Mouse (Mus musculus) midbrain, embryonic 13.5 days (tissue): ENCODE measurements around the gene Rab3c. TPM values are rescaled to one million over a fixed set of nuclear protein-coding genes. Genes with fewer than 3 reads are reported as not detected.
A peak's percentile ranks its signal among the peaks of the same experiment; 100 is the strongest.

Source experiments
- ATAC-seq: fragments of 200-750 bp; cut with Nextera tagmentation; 2 replicates; pipeline ENCODE4 v1.8.0; 2017; ENCODE audit warnings: mild to moderate bottlenecking, moderate TSS enrichment, moderate library complexity
- H3K27ac ChIP-seq: fragments of 300-500 bp; sonication (generic); 2 replicates; pipeline ENCODE4 v1.5.1; 2015; ENCODE audit warnings: inconsistent platforms, mild to moderate bottlenecking, moderate library complexity
- H3K27me3 ChIP-seq: fragments of 300-500 bp; sonication (generic); 2 replicates; pipeline ENCODE4 v1.6.1; 2015; ENCODE audit warnings: mild to moderate bottlenecking, inconsistent platforms
- H3K36me3 ChIP-seq: fragments of 300-500 bp; sonication (generic); 2 replicates; pipeline ENCODE4 v1.6.1; 2015; ENCODE audit warnings: mild to moderate bottlenecking, inconsistent platforms
- H3K4me1 ChIP-seq: fragments of 300-500 bp; sonication (generic); replicated peaks from 2 replicates; pipeline ENCODE4 v1.6.1; 2015; ENCODE audit warnings: inconsistent platforms
- H3K4me2 ChIP-seq: fragments of 300-500 bp; sonication (generic); replicated peaks from 2 replicates; pipeline ENCODE4 v1.6.1; 2015; ENCODE audit warnings: moderate library complexity, mild to moderate bottlenecking, inconsistent platforms
- H3K4me3 ChIP-seq: fragments of 300-500 bp; sonication (generic); replicated peaks from 2 replicates; pipeline ENCODE4 v1.5.1; 2015; ENCODE audit warnings: mild to moderate bottlenecking, inconsistent platforms
- H3K9ac ChIP-seq: fragments of 300-500 bp; sonication (generic); replicated peaks from 2 replicates; pipeline ENCODE4 v1.6.1; 2015; ENCODE audit warnings: mild to moderate bottlenecking, inconsistent platforms
- H3K9me3 ChIP-seq: fragments of 300-500 bp; sonication (generic); 2 replicates; pipeline ENCODE4 v1.6.1; 2016; ENCODE audit warnings: mild to moderate bottlenecking, inconsistent platforms
- WGBS: fragments of 180-500 bp; shearing (Covaris S2); methylation state at CpG from one replicate; pipeline ENCODE4 v1.1.7; 2015; 5-methylcytosine and 5-hydroxymethylcytosine counted together
- polyA plus RNA-seq: library from polyadenylated mRNA; unstranded; fragments of >200 nt; fragmentation: Nextera tagmentation; extraction: Ambion mirVana; gene quantifications from 2 replicates; pipeline ENCODE4 v1.2.1, GENCODE M21; 2015

Gene Rab3c
- polyA plus RNA-seq, 1 experiment from 2014 or later, result 215 TPM

GRCm38 (mm10) chr13:110127613-110128258 lies 153.1 kb downstream of the Rab3c start:
- 58% methylated on average over 12 of the region's 12 CpGs for WGBS
- H3K4me3 ChIP-seq, result no peak overlapping the region
- H3K36me3 ChIP-seq, result no peaks in the 10 kb centered on the region
- H3K9ac ChIP-seq, result peak overlapping the region; percentile 33
- H3K4me2 ChIP-seq, result 0 out of 2 replicates have a peak overlapping the region, but pooled peaks have one; percentile 5
- no peaks in the 10 kb centered on the region for H3K27me3 ChIP-seq
- H3K9me3 ChIP-seq, result no peaks in the 10 kb centered on the region
- peaks cover 19% of the 10 kb centered on the region for H3K4me1 ChIP-seq
- H3K27ac ChIP-seq, result peak overlapping the region; percentile 72
- ATAC-seq, result peak; percentile 62; the same call in 1 of the 2 replicates

DNA sequence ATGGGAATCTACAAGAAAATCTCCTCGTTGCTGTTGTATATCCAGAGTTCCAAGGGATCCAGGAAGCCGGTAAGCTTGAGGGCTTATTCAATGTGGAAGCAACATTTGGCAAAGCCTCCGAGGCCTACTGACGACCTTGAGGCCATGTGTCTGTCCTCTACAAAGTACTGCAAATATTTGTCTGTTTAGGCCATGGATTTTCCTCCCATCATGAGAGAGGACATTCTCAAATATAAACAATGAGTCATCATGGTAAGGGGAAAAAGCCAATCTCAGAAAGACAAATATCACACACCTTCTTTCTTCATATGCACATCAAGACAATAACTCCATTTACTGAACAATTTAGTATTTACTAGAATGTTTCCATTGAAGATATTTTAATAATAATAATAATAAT lies 158.0 kb downstream of the Rab3c start:
- H3K9me3 ChIP-seq, result no peaks in the 10 kb centered on the region
- peaks cover 20% of the 10 kb centered on the region for H3K4me1 ChIP-seq
- H3K27me3 ChIP-seq, result no peaks in the 10 kb centered on the region
- WGBS, result 91% methylated on average over 4 of the region's 4 CpGs
- no peak overlapping the region for H3K4me2 ChIP-seq
- H3K9ac ChIP-seq, result no peak overlapping the region
- H3K27ac ChIP-seq, result no peak overlapping the region
- no peak overlapping the region for H3K4me3 ChIP-seq
- no peak for ATAC-seq
- H3K36me3 ChIP-seq, result no peaks in the 10 kb centered on the region

DNA sequence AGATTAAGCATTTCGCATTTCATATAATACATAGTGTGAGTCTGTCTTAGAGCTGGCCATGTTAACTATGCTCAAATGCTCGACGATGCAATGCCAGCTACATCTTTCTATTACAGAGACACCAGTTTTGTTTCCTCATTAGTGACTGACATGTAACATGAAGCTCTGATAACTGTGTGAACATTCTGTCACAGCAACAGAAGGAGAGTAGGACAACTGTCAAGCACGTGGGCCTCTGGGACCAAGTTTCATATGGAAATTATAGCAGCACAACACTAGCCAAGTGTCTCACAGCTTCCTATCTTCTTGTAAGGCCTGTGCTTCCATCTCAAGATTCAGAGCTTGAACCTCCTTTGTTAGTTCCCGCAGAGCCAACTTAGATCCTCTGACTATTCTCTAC lies 163.9 kb downstream of the Rab3c start:
- Histone ChIP-seq H3K4me2 (no peak overlapping the region), H3K4me3 (no peak overlapping the region), H3K36me3 (no peaks in the 10 kb centered on the region), H3K27me3 (no peaks in the 10 kb centered on the region), H3K27ac (no peak overlapping the region), H3K4me1 (peaks cover 33% of the 10 kb centered on the region), H3K9ac (no peak overlapping the region), H3K9me3 (no peaks in the 10 kb centered on the region)
- WGBS, result 80% methylated on average over 5 of the region's 5 CpGs
- no peak for ATAC-seq

- 79% methylated on average over 3 of the region's 3 CpGs for WGBS
- no peak overlapping the region for H3K9ac ChIP-seq
- no peaks in the 10 kb centered on the region for H3K36me3 ChIP-seq
- H3K4me2 ChIP-seq, result no peak overlapping the region
- H3K9me3 ChIP-seq, result no peaks in the 10 kb centered on the region
- ATAC-seq, result no peak
- H3K4me3 ChIP-seq, result no peak overlapping the region
- H3K27me3 ChIP-seq, result no peaks in the 10 kb centered on the region
- H3K27ac ChIP-seq, result peak overlapping the region; percentile 75
- H3K4me1 ChIP-seq, result peaks cover 28% of the 10 kb centered on the region
Measured at GRCm38 (mm10) chr13:110116316-110116715, 164.5 kb downstream of the Rab3c start.

DNA sequence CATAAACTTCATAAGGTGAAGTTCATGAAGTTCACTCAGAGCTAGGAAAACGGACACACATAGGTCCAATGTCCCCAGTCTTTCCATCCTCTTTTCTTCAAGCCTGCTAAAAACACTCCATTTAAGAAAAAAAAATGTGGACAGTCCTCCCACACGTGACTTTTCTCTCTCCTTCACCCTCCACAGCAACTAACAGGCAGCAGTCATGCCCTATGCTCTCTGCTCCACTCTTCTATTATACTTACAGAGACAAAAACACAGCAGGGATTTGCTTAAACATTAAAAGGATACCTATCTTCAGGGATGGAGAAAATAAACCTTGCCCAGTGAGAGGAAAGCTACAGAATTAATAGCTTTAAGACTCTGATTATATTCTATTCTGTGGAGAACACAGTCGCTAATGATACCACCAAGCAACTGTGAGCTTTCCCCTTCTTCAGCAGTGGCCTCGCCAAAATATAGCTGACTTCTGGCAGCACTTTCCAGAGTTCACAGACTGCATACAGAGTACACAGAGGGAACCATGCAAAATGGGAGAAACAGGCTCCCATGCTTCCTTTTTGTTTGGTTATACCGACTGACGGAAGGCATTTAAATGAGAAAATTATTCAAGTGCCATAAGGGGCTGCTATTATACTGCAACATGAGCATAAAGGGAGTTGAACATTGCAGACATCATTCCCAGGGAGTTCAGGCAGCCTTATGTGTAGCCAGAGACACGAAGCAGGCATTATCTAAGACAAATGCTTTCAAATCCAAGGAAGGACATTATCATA lies 165.7 kb downstream of the Rab3c start:
- Histone ChIP-seq H3K4me1 (peaks cover 28% of the 10 kb centered on the region), H3K27ac (peak overlapping the region; percentile 75), H3K4me2 (no peak overlapping the region), H3K27me3 (no peaks in the 10 kb centered on the region), H3K36me3 (no peaks in the 10 kb centered on the region), H3K9ac (no peak overlapping the region), H3K9me3 (no peaks in the 10 kb centered on the region), H3K4me3 (no peak overlapping the region)
- peak; percentile 84 for ATAC-seq
- WGBS, result 13% methylated on average over 7 of the region's 7 CpGs

DNA sequence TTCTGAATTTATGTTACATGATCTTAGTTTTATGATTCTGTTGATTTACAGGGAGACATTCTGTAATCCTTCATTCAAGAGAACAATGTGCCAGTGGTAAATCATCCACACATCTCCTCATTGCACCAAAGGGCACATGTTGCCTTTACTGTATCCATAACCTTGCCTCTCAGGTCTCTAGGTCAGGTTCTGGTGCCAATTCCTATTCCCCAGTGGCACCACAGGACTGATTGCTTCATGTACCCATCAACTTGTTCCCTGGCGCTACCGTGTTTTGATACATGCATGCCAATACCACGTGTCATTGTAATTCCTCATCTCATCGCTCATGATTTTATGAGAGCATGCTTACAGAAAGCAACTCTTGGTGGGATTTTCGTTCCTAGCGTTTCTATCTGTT lies 167.1 kb downstream of the Rab3c start:
- Histone ChIP-seq H3K27ac (no peak overlapping the region), H3K9me3 (no peaks in the 10 kb centered on the region), H3K4me3 (no peak overlapping the region), H3K4me2 (no peak overlapping the region), H3K27me3 (no peaks in the 10 kb centered on the region), H3K36me3 (no peaks in the 10 kb centered on the region), H3K4me1 (peaks cover 28% of the 10 kb centered on the region), H3K9ac (no peak overlapping the region)
- 90% methylated on average over 6 of the region's 6 CpGs for WGBS
- no peak for ATAC-seq

- Histone ChIP-seq H3K4me2 (no peak overlapping the region), H3K4me3 (no peak overlapping the region), H3K27ac (0 out of 2 replicates have a peak overlapping the region, but pooled peaks have one; percentile 32), H3K9me3 (no peaks in the 10 kb centered on the region), H3K27me3 (no peaks in the 10 kb centered on the region), H3K36me3 (no peaks in the 10 kb centered on the region), H3K4me1 (peaks cover 28% of the 10 kb centered on the region), H3K9ac (no peak overlapping the region)
- 79% methylated on average over 6 of the region's 6 CpGs for WGBS
- ATAC-seq, result no peak
Measured at GRCm38 (mm10) chr13:110097424-110098050, 183.3 kb downstream of the Rab3c start.

GRCm38 (mm10) chr13:110094998-110095397 lies 185.8 kb downstream of the Rab3c start:
- Histone ChIP-seq H3K9ac (no peak overlapping the region), H3K27me3 (no peaks in the 10 kb centered on the region), H3K4me1 (peaks cover 28% of the 10 kb centered on the region), H3K27ac (peak overlapping the region; percentile 80), H3K36me3 (no peaks in the 10 kb centered on the region), H3K9me3 (no peaks in the 10 kb centered on the region), H3K4me2 (no peak overlapping the region), H3K4me3 (no peak overlapping the region)
- 56% methylated on average over 6 of the region's 6 CpGs for WGBS
- ATAC-seq, result peak; percentile 57

- H3K36me3 ChIP-seq, result no peaks in the 10 kb centered on the region
- peak; percentile 85 for ATAC-seq
- no peaks in the 10 kb centered on the region for H3K9me3 ChIP-seq
- H3K4me2 ChIP-seq, result peak overlapping the region; percentile 23
- H3K4me3 ChIP-seq, result no peak overlapping the region
- H3K4me1 ChIP-seq, result peaks cover 28% of the 10 kb centered on the region
- 0 out of 2 replicates have a peak overlapping the region, but pooled peaks have one; percentile 23 for H3K9ac ChIP-seq
- WGBS, result 25% methylated on average over 17 of the region's 17 CpGs
- no peaks in the 10 kb centered on the region for H3K27me3 ChIP-seq
- H3K27ac ChIP-seq, result peak overlapping the region; percentile 80
Measured at GRCm38 (mm10) chr13:110093720-110094685, 186.8 kb downstream of the Rab3c start.

- ATAC-seq, result peak; percentile 43; the same call in 1 of the 2 replicates
- H3K9me3 ChIP-seq, result no peaks in the 10 kb centered on the region
- H3K9ac ChIP-seq, result no peak overlapping the region
- no peak overlapping the region for H3K27ac ChIP-seq
- H3K27me3 ChIP-seq, result no peaks in the 10 kb centered on the region
- H3K4me3 ChIP-seq, result no peak overlapping the region
- H3K4me2 ChIP-seq, result no peak overlapping the region
- 93% methylated on average over 8 of the region's 8 CpGs for WGBS
- peaks cover 14% of the 10 kb centered on the region; the same call in 1 of the 2 replicates for H3K36me3 ChIP-seq
- H3K4me1 ChIP-seq, result 0 out of 2 replicates have a peak, but pooled peaks cover 2% of the 10 kb centered on the region
Measured at GRCm38 (mm10) chr13:110083961-110084360, 196.8 kb downstream of the Rab3c start.

GRCm38 (mm10) chr13:110081174-110081573 lies 199.6 kb downstream of the Rab3c start:
- Histone ChIP-seq H3K4me1 (0 out of 2 replicates have a peak, but pooled peaks cover 2% of the 10 kb centered on the region), H3K9me3 (peaks cover 6% of the 10 kb centered on the region; the same call in 1 of the 2 replicates), H3K9ac (no peak overlapping the region), H3K36me3 (peaks cover 19% of the 10 kb centered on the region; the same call in 1 of the 2 replicates), H3K4me3 (no peak overlapping the region), H3K4me2 (no peak overlapping the region), H3K27me3 (no peaks in the 10 kb centered on the region), H3K27ac (no peak overlapping the region)
- no peak for ATAC-seq
